Mouse (Mus musculus) yolk sac, embryonic 10.5 days (tissue): Measurements from ENCODE around the gene 4930415O20Rik.
"Not testable (repeated sequence)": the region's sequence is repeated elsewhere in the genome, so short reads cannot be mapped to it uniquely, and the experiment has no call there.

ENCODE experiments used
- DNase-seq: peaks from one replicate; pipeline ENCODE4 v3.0.0-alpha.2; 2017; ENCODE audit warnings: low spot score

Gene 4930415O20Rik

GRCm38 (mm10) chr15:98568256-98569033, 2.4 kb upstream of the 4930415O20Rik start:
- peak; percentile 90 for DNase-seq

DNA sequence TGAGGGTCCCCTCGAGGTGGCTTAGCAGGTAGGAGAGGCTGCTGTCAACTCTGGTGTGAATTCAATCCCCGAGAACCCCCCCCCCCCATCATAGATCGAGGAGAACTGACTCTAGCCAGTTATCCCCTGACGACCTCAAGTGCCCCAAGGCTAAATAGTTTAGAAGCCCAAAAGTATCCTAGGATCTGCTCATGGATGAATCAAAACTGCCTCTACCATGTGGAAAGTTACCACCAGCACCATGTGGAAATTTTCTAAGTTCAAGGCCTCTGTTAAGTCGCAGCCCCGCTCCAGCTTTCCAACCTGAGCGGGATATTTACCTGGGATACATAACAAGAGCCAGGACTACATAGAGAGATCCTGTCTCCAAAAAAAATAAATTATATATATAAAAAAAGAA, 1.6 kb upstream of the 4930415O20Rik start:
- DNase-seq, result no peak

GRCm38 (mm10) chr15:98569795-98570365, 924 bp upstream of the 4930415O20Rik start:
- no peak for DNase-seq

- no peak for DNase-seq
Measured at GRCm38 (mm10) chr15:98573293-98573692, 2.5 kb downstream of the 4930415O20Rik start.

- DNase-seq, result no peak
Measured at GRCm38 (mm10) chr15:98579310-98579709, 8.5 kb downstream of the 4930415O20Rik start.

- DNase-seq, result peak; percentile 73
Measured at GRCm38 (mm10) chr15:98579795-98580464, 9.1 kb downstream of the 4930415O20Rik start.

GRCm38 (mm10) chr15:98582410-98582809, 11.6 kb downstream of the 4930415O20Rik start:
- DNase-seq, result no peak

DNA sequence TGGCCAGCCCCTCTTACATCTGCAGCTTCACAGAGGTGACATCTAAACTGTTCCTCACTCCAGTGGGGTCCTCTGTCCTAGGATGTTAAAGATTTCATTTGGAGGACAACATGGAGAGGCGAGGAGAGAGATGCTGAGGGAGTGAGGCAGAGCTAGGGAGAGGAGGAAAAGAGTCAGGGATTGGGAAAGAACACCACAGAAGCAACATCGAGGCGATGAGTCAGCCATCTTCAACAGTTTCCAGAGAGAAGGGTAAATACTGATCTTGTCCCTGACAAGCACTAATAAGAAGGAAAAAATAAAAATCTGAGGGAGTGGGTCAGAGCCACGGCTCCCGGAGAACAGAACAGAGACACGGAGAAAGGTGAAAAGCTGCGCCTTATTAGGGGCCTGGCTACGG, 12.2 kb downstream of the 4930415O20Rik start:
- no peak for DNase-seq

DNA sequence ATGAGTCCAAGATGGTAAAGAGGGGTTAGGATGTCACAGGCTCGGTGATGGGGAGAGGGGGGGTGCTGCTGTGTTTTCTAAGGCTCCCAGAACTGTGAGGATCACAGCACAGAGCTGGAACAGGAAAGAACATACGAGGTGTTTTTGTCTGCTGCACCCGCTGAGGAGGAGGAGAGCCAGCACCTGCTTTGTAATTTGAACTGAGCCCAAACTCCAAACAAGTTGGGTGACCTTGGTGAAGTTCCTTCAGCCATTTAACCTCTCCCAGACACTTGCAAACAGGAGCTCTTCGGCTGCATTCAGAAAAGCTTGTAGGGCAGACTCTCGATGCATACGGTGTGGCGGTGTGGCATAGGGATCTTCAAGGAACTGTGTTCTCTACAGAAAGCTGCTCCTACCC, 14.6 kb downstream of the 4930415O20Rik start:
- no peak for DNase-seq

DNA sequence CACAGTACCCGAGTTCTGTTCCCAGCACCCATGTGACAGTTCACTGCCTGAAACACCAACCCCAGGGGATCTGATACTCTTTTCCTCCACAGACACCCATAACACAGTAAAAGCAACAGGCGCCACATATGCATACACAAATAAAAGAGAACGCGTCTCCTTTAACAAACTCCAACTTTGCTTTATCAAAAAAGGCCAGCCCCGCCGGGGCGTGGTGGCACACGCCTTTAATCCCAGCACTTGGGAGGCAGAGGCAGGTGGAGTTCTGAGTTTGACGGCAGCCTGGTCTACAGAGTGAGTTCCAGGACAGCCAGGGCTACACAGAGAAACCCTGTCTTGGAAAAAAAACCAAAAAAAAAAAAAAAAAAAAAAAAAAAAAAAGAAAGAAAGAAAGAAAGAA, 15.3 kb downstream of the 4930415O20Rik start:
- not testable (repeated sequence) for DNase-seq

- DNase-seq, result no peak
Measured at GRCm38 (mm10) chr15:98587751-98588150, 16.9 kb downstream of the 4930415O20Rik start.

DNA sequence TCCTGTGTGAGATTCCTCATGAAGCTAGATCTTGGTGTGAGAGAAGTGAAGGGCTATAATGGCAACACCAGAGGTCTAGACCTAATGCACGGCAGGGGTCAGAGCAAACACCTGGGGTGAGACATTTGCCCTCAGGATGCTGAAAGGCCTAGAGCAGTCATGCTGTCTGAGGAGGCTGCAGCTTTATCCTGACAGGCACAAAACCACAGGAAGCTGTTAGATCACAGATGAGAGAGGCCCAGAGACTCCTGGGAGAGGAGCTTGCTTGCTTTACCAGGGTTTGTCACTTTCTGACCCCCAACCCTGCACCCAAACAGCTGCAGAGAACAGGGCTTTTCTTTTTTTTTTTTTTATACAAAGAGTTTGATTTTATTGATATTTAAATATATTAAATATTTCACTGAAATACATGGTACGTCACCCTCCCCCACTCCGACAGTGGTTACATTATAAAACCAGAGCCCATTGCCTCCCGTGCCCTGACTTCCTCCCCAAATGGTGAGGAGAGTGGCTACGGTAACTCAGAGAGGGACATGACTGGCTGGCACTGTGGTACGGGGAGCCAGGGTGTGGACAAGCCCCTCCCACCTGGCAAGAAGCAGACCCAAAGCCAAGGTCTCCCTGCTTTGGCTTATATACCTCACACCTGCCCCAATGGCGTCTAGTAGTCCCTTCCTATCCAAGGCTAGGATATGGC, 19.0 kb downstream of the 4930415O20Rik start:
- DNase-seq, result no peak

DNA sequence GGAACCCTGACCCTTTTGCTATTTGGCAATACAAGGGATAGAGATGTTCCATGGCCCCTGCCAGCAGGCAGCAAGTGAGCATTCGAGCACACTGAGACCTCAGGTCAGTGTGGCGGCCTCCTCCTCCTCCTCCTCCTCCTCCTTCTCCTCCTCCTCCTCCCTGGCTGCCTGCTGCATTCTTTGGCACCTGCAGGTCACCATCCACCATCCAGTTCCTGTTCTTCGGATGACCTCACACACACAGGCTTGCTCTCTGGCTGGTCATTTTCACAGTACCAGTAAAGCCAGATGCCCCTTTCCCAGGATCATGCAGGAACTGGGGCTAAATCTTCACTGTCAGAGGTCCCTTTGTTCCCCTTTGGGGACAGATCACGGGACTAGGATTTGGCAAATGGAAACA, 20.6 kb downstream of the 4930415O20Rik start:
- no peak for DNase-seq

DNA sequence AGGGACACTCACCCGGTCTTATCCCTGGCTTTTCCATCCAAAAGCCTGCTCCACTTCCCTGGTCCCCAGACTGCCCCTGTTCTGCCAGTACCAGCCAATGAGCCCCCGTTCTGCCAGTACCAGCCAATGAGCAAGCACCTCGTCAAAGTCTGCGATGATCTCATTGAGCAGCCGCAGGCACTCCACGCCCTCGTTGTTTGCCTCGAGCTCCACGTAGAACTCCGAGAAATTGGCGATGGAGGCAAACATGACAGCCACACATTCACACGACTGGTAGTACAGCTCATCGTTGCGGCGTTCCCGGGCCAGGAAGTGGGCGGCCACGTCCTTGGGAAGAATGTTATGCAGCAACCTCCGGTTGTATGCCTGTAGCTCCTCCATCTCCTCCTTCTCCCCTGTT, 23.4 kb downstream of the 4930415O20Rik start:
- no peak for DNase-seq

DNA sequence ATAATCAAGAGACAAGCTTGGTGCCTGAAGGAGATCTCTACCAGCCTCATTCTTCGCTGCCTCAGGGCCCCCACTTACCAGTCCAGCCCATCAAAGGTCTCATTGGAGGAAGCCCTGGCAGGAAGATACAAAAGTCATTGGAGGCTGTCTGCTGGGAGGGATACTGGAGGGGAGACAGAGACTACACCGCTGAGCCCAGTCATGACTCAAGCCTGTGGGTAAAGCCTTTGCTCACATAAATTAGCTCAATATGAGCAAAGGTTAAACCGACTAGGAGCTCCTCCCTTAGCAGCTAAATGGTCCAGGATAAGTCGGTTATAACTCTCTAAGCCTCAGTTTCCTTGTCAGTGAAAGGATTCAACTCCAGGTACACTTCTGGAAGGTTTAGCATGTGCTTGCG, 24.2 kb downstream of the 4930415O20Rik start:
- DNase-seq, result no peak

- no peak for DNase-seq
Measured at GRCm38 (mm10) chr15:98596609-98597008, 25.8 kb downstream of the 4930415O20Rik start.

GRCm38 (mm10) chr15:98600036-98600709, 29.4 kb downstream of the 4930415O20Rik start:
- no peak for DNase-seq

DNA sequence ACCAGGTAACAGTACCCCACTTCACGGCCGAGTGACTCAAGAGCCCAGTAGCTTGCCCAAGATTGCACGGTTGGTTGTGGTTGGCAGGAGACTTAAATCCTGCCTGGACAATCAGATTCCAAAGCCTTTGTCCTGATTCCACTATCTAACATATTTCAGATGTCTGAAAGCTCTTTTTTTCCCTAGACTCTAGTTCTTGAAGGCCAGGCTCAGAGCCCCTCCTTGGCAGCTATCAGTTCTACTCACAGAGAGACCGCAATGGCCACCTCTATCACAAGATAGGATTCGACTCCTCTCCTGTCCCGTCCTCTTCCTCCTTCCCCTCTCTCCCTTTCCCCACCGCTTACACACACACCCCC, 31.0 kb downstream of the 4930415O20Rik start:
- DNase-seq, result no peak

- no peak for DNase-seq
Measured at GRCm38 (mm10) chr15:98602191-98602881, 31.5 kb downstream of the 4930415O20Rik start.

DNA sequence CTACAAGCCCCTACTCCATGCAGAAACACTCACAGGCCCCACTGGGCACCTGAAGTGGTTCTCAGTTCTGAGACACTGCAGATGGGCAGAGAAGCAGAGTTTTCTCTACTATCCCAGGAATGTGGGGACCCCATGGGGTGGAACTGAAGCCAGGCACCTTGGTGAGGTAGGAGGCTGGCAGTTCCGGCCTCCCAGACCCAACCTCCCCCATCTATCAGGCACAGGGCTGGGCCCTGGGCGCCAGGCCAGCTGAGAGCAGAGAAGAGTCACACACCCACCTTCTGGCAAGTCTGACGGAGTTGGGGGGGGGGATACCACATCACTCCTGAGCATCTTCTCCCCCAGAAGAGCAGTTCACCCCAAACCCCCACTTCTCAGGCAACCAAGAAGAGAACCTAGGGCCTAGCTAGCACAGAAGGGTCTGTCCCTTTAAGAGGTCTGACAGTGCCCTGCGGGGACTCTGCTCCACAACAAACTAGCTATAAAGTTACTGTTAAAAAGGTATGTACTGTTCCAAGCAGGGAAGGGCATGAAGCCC, 32.2 kb downstream of the 4930415O20Rik start:
- DNase-seq, result no peak

DNA sequence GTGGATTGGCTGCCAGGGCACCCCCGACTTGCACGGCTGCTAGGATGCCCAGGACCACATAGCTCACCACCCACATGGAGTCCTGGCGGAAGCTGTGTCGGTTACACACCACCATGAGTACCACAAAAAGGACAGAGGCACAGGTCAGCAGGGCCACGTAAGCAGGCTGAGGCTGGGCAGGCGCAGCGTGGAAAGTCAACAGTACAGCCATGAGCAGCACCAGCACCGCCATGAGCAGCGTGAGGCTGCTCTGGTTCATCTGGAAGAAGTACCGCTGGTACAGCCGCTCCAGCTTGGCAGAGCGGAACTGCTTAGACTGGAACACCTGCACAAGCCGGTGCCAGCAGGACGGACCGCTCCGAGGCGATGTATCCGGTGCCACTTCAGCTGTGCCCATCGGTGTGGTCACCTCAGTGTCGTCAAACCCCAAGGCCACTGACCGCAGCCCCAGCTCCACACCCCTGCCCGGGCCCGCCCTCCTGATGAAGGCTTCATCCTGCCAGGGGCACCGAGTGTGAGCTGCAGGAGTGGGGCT, 33.3 kb downstream of the 4930415O20Rik start:
- DNase-seq, result no peak
